Mouse (Mus musculus) midbrain, embryonic 11.5 days (tissue): Measurements from ENCODE around the gene Otud3. TPM values are rescaled to one million over a fixed set of nuclear protein-coding genes. Genes with fewer than 3 reads are reported as not detected.

ENCODE experiments used
- ATAC-seq: fragments of 200-750 bp; cut with Nextera tagmentation; 2 replicates; pipeline ENCODE4 v1.8.0; 2017; ENCODE audit warnings: moderate TSS enrichment, moderate library complexity; ENCODE audit not compliant: low FRiP score
- DNase-seq: peaks from one replicate; pipeline ENCODE4 v3.0.0; 2015; ENCODE audit warnings: low spot score; ENCODE audit errors: missing footprints
- H3K27ac ChIP-seq: fragments of 300-500 bp; sonication (generic); 2 replicates; pipeline ENCODE4 v1.5.1; 2014; ENCODE audit warnings: low read depth, low read length
- H3K27me3 ChIP-seq: fragments of 300-500 bp; sonication (generic); 2 replicates; pipeline ENCODE4 v1.6.1; 2014; ENCODE audit warnings: mild to moderate bottlenecking, low read length, moderate library complexity, mixed read lengths; ENCODE audit not compliant: control insufficient read depth, insufficient read depth
- H3K36me3 ChIP-seq: fragments of 300-500 bp; sonication (generic); 2 replicates; pipeline ENCODE4 v1.6.1; 2014; ENCODE audit warnings: mild to moderate bottlenecking, low read length, moderate library complexity, mixed read lengths; ENCODE audit not compliant: control insufficient read depth, insufficient read depth
- H3K4me1 ChIP-seq: fragments of 300-500 bp; sonication (generic); 2 replicates; pipeline ENCODE4 v1.6.1; 2014; ENCODE audit warnings: low read length; ENCODE audit not compliant: control insufficient read depth, insufficient read depth
- H3K4me2 ChIP-seq: fragments of 300-500 bp; sonication (generic); 2 replicates; pipeline ENCODE4 v1.6.1; 2014; ENCODE audit warnings: mild to moderate bottlenecking, moderate library complexity
- H3K4me3 ChIP-seq: fragments of 300-500 bp; sonication (generic); 2 replicates; pipeline ENCODE4 v1.5.1; 2014; ENCODE audit warnings: low read depth, low read length
- H3K9ac ChIP-seq: fragments of 300-500 bp; sonication (generic); 2 replicates; pipeline ENCODE4 v1.6.1; 2014; ENCODE audit warnings: low read length
- H3K9me3 ChIP-seq: fragments of 300-500 bp; sonication (generic); 2 replicates; pipeline ENCODE4 v1.6.1; 2016; ENCODE audit warnings: low read length; ENCODE audit not compliant: control insufficient read depth
- WGBS: fragments of 180-500 bp; shearing (Covaris S2); extraction: QIAGEN DNeasy Blood & Tissue Kit; methylation state at CpG from one replicate; pipeline ENCODE4 v1.1.7; 2014; 5-methylcytosine and 5-hydroxymethylcytosine counted together
- polyA plus RNA-seq: library from polyadenylated mRNA; unstranded; fragments of >200 nt; fragmentation: Nextera tagmentation; extraction: Ambion mirVana; gene quantifications from 2 replicates; pipeline ENCODE4 v1.2.1, GENCODE M21; 2014

Otud3 gene
- 2.7 and 3.0 TPM in 2 replicates for polyA plus RNA-seq

DNA sequence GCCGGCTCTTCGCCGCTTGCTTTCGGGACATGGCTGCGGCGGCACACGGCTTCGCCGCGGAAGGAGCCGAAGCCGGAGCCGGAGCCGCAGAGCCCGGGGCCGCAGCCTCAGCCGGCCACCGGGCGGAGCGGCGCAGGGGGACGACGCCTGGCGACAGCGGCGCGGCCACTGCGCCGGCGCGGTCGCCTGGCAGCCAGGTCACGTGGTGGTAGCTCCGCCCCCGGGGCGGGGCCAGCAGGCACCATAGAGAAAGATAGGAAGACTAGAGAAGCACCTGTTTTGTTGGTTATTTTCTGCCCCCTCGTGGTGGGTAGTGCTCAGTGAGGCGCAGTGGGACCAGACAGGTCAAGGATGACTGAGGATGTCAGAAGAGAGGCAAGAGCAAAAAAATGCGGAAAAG lies at the start of gene Otud3:
Gene Otud3, minus strand, starts transcription at position 149 of the 400 bp plus-strand sequence.
- ATAC-seq (peak; percentile 95), DNase-seq (peak; percentile 100)
- Histone ChIP-seq H3K27me3 (no peaks in the 10 kb centered on the region), H3K4me3 (peak within 1 kb of the TSS; percentile 87), H3K9ac (peak within 1 kb of the TSS; percentile 88), H3K9me3 (no peaks in the 10 kb centered on the region; the same call in 1 of the 2 replicates), H3K27ac (peak within 1 kb of the TSS; percentile 16; the same call in 1 of the 2 replicates), H3K4me2 (peak within 1 kb of the TSS; percentile 82), H3K4me1 (peaks cover 5% of the 10 kb centered on the region), H3K36me3 (no peaks in the 10 kb centered on the region)
- WGBS = under 1% methylated on average over 39 of the region's 39 CpGs

GRCm38 (mm10) chr4:138962719-138963118 lies 49.0 kb upstream of the Otud3 start:
- no peaks in the 10 kb centered on the region for H3K9me3 ChIP-seq
- H3K9ac ChIP-seq = no peak overlapping the region
- 92% methylated on average over 5 of the region's 5 CpGs for WGBS
- H3K27ac ChIP-seq = no peak overlapping the region
- H3K4me1 ChIP-seq = no peaks in the 10 kb centered on the region
- H3K4me3 ChIP-seq = no peak overlapping the region
- ATAC-seq (no peak), DNase-seq (no peak)
- no peak overlapping the region for H3K4me2 ChIP-seq
- H3K36me3 ChIP-seq = no peaks in the 10 kb centered on the region
- H3K27me3 ChIP-seq = no peaks in the 10 kb centered on the region

DNA sequence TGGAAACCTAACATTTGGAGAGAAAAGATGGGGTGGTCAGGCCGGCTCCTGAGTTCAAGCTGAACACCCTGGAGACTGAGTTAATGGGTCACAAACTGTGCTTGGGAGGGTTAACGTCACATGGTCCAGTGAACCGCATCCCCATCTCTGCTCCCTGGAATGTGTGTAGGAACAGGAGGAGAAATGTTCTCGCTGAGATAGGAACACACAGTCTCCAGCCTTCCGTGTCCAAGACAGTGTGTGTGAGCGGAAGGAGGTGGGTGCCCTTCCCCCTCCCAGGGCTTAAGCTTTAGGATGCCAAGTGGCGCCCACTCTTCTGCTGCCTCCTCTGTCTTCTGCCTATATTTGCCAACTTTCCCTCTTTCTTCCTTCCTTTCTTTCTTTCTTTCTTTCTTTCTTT lies 46.2 kb upstream of the Otud3 start:
- 75% methylated on average over 7 of the region's 7 CpGs for WGBS

GRCm38 (mm10) chr4:138959120-138959519 lies 45.4 kb upstream of the Otud3 start:
- WGBS = 86% methylated on average over 15 of the region's 15 CpGs
- no peaks in the 10 kb centered on the region for H3K9me3 ChIP-seq

More for the DNA sequence above, 46.2 kb upstream of the Otud3 start:
- no peak for ATAC-seq
- DNase-seq = no peak
- H3K4me1 ChIP-seq = no peaks in the 10 kb centered on the region
- no peak overlapping the region for H3K4me3 ChIP-seq
- no peaks in the 10 kb centered on the region for H3K27me3 ChIP-seq
- H3K9me3 ChIP-seq = no peaks in the 10 kb centered on the region
- H3K9ac ChIP-seq = no peak overlapping the region
- no peak overlapping the region for H3K27ac ChIP-seq
- no peaks in the 10 kb centered on the region for H3K36me3 ChIP-seq
- no peak overlapping the region for H3K4me2 ChIP-seq

GRCm38 (mm10) chr4:138958612-138959011 lies 44.9 kb upstream of the Otud3 start:
- no peak overlapping the region for H3K9ac ChIP-seq
- no peaks in the 10 kb centered on the region for H3K27me3 ChIP-seq
- no peak overlapping the region for H3K4me2 ChIP-seq
- no peaks in the 10 kb centered on the region for H3K9me3 ChIP-seq
- no peak overlapping the region for H3K27ac ChIP-seq
- 91% methylated on average over 9 of the region's 9 CpGs for WGBS
- H3K4me1 ChIP-seq = no peaks in the 10 kb centered on the region
- DNase-seq (peak; percentile 35), ATAC-seq (no peak)
- H3K4me3 ChIP-seq = no peak overlapping the region
- H3K36me3 ChIP-seq = no peaks in the 10 kb centered on the region

More at GRCm38 (mm10) chr4:138959120-138959519, 45.4 kb upstream of the Otud3 start:
- H3K4me1 ChIP-seq = no peaks in the 10 kb centered on the region
- no peak overlapping the region for H3K4me2 ChIP-seq
- ATAC-seq (no peak), DNase-seq (peak; percentile 10)
- H3K36me3 ChIP-seq = no peaks in the 10 kb centered on the region
- H3K4me3 ChIP-seq = no peak overlapping the region
- H3K27me3 ChIP-seq = no peaks in the 10 kb centered on the region
- no peak overlapping the region for H3K9ac ChIP-seq
- no peak overlapping the region for H3K27ac ChIP-seq

DNA sequence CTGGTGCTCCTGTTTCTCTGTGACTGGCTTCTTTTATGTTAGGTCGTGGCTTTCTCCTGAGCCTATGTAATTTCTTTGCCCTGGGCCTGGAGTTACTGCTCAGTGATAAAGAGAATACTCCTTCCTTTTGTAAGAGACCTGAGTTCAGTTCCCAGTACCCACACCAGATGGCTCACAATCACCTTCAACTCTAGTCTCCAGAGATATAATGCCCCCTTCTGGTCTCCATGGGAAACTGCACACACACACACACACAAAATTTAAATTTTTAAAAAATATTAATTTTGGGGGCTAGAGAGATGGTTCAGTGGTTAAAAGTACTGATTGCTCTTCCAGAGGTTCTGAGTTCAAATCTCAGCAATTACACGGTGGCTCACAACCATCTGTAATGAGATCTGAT lies 34.5 kb upstream of the Otud3 start:
- WGBS = 83% methylated on average over 2 of the region's 2 CpGs

DNA sequence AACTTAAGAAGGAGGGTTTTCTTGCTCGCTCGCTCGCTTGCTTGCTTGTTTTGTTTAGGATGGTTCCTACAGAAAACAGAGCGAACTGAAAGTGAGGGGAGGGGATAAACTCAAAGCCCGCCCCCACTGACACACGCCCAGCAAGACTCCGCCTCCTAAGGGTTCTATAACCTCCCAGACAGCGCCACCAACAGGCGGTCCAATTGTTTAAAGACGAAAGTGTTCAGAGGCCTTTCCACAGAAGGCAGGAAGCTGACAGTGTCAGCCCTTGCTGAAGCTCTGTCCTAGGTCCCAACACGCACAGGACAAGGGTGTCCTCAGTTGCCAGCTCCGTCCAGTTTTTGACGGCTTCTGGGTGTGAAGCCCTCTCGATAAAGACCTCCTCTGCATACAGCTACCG lies 30.0 kb upstream of the Otud3 start:
- H3K36me3 ChIP-seq = no peaks in the 10 kb centered on the region
- no peak overlapping the region for H3K27ac ChIP-seq
- H3K4me2 ChIP-seq = no peak overlapping the region
- 30% methylated on average over 15 of the region's 15 CpGs for WGBS
- ATAC-seq = no peak
- H3K4me1 ChIP-seq = peaks cover 3% of the 10 kb centered on the region; the same call in 1 of the 2 replicates
- no peaks in the 10 kb centered on the region for H3K9me3 ChIP-seq
- no peak overlapping the region for H3K9ac ChIP-seq
- no peak overlapping the region for H3K4me3 ChIP-seq
- H3K27me3 ChIP-seq = no peaks in the 10 kb centered on the region
- DNase-seq = peak; percentile 95

More for the DNA sequence above, 34.5 kb upstream of the Otud3 start:
- Histone ChIP-seq H3K27ac (no peak overlapping the region), H3K27me3 (no peaks in the 10 kb centered on the region), H3K36me3 (no peaks in the 10 kb centered on the region), H3K4me3 (no peak overlapping the region), H3K9ac (no peak overlapping the region), H3K4me2 (no peak overlapping the region), H3K4me1 (no peaks in the 10 kb centered on the region), H3K9me3 (no peaks in the 10 kb centered on the region)
- no peak for DNase-seq
- no peak for ATAC-seq

DNA sequence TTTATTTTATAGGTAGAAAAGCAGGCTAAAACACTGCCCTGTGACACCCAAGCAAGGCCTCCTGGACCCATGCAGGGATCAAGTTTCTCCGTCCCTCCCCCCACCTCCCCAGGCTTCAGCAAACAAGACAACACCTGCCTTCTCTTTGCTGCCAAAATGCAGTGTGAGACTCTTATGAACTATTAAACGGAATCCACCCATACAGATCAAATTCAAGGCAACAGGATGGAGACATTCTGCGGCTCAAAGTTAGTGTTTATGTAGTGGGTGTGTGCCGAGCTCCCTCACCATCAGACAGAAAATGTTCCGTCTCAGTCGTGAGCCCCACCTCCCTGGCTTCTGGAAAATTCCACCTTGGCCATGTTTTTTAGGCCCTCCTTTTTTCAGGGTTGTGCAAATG lies 28.2 kb upstream of the Otud3 start:
- no peak overlapping the region for H3K4me2 ChIP-seq
- DNase-seq (no peak), ATAC-seq (no peak)
- H3K27me3 ChIP-seq = no peaks in the 10 kb centered on the region
- H3K9ac ChIP-seq = no peak overlapping the region
- no peak overlapping the region for H3K27ac ChIP-seq
- no peaks in the 10 kb centered on the region for H3K36me3 ChIP-seq
- WGBS = 71% methylated on average over 6 of the region's 6 CpGs
- no peaks in the 10 kb centered on the region for H3K9me3 ChIP-seq
- H3K4me1 ChIP-seq = peaks cover 3% of the 10 kb centered on the region; the same call in 1 of the 2 replicates
- no peak overlapping the region for H3K4me3 ChIP-seq

DNA sequence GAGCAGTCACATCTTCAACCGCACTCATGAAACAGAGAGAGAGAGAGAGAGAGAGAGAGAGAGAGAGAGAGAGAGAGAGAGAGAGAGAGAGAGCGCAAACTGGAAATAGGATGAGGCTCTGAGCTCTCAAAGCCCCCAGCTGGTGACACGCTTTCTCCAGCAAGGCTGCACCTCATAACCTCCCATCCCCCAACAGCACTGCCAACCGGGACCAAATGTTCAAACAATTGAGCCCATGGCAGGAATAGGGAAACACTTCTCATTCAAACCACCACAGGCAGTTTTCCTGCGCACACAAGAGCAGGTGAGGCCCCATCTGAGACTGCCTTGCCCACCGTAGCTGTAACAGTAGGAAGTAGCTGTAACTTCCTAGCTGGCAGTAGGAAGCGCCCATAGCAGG lies 27.7 kb upstream of the Otud3 start:
- no peak for DNase-seq
- WGBS = 41% methylated on average over 7 of the region's 7 CpGs
- no peak overlapping the region for H3K4me3 ChIP-seq

More for the DNA sequence above, 27.7 kb upstream of the Otud3 start:
- H3K9me3 ChIP-seq = no peaks in the 10 kb centered on the region
- no peaks in the 10 kb centered on the region for H3K36me3 ChIP-seq
- peaks cover 3% of the 10 kb centered on the region; the same call in 1 of the 2 replicates for H3K4me1 ChIP-seq
- H3K9ac ChIP-seq = no peak overlapping the region
- H3K4me2 ChIP-seq = no peak overlapping the region
- ATAC-seq = no peak
- H3K27me3 ChIP-seq = no peaks in the 10 kb centered on the region
- no peak overlapping the region for H3K27ac ChIP-seq
